Mouse (Mus musculus): ENCODE results near the gene Ccm2l. TPM values are rescaled to one million over a fixed set of nuclear protein-coding genes. Genes with fewer than 3 reads are reported as not detected.

Ccm2l gene
- total and polyA plus RNA-seq, 3 experiments = not detected

- TF ChIP-seq RCOR1 (IDR thresholded peaks at IDR 0.05; ENCODE audit: low read depth, low read length) (no peak), ZMIZ1 (IDR thresholded peaks at IDR 0.05; ENCODE audit: low read depth, low read length) (no peak)
Observed at GRCm38 (mm10) chr2:153108313-153109264, 42.8 kb downstream of the Ccm2l start, which contains the start of gene Hck (continued).

GRCm38 (mm10) chr2:153109596-153109995 is 43.8 kb downstream of the Ccm2l start:
- Histone ChIP-seq H3K36me3 (ENCODE audit: control insufficient read depth in 1 of 2, insufficient read depth in 2 of 2, low read length in 2 of 2) (no peaks in the 10 kb centered on the region), H3K27me3 (ENCODE audit: control insufficient read depth in 1 of 2, insufficient read depth in 2 of 2, low read length in 2 of 2) (peaks cover 4 to 14% of the 10 kb centered on the region in 2 experiments; a peak in 3 of 4 replicates), H3K9me3 (replicated peaks; ENCODE audit: insufficient read depth, low read length) (no peaks in the 10 kb centered on the region), H3K79me2 (ENCODE audit: control insufficient read depth, insufficient read depth, low read length, poor library complexity) (no peaks in the 10 kb centered on the region), H3K27ac (ENCODE audit: control insufficient read depth, low read depth, low read length) (no peak overlapping the region), H3K4me1 (ENCODE audit: control insufficient read depth in 1 of 2, insufficient read depth in 2 of 2, low read length in 2 of 2) (peaks cover 0 to under 1% of the 10 kb centered on the region in 2 experiments; a peak in 1 of 4 replicates), H3K9ac (ENCODE audit: control insufficient read depth, low read depth, low read length, poor library complexity, severe bottlenecking) (no peak overlapping the region), H3K4me3 (ENCODE audit: control insufficient read depth in 1 of 2, insufficient read depth in 1 of 2, low read depth in 2 of 2, low read length in 2 of 2) (no peak overlapping the region)
- TF ChIP-seq ZNF384 (IDR thresholded peaks at IDR 0.05; ENCODE audit: low read depth, low read length) = no peak
- TF ChIP-seq MAX (IDR thresholded peaks at IDR 0.05; ENCODE audit: low read length) = no peak
- no peak for TF ChIP-seq UBTF (IDR thresholded peaks at IDR 0.05; ENCODE audit: borderline replicate concordance, insufficient read depth, low read depth, low read length)
- TF ChIP-seq TBP (IDR thresholded peaks at IDR 0.05; ENCODE audit: low read depth, low read length) = no peak
- TF ChIP-seq CHD1 (IDR thresholded peaks at IDR 0.05; ENCODE audit: low read depth, low read length) = no peak
- no peak for TF ChIP-seq ZMIZ1 (IDR thresholded peaks at IDR 0.05; ENCODE audit: low read depth, low read length)
- TF ChIP-seq TCF12 (IDR thresholded peaks at IDR 0.05; ENCODE audit: low read depth, low read length) = no peak
- no peak for TF ChIP-seq POLR2A (IDR thresholded peaks at IDR 0.05; ENCODE audit: control insufficient read depth in 1 of 2, insufficient read depth in 1 of 2, low read depth in 1 of 2, low read length in 2 of 2, poor library complexity in 1 of 2)
- TF ChIP-seq JUND (IDR thresholded peaks at IDR 0.05; ENCODE audit: low read depth, low read length) = no peak
- no peak for TF ChIP-seq HCFC1 (IDR thresholded peaks at IDR 0.05; ENCODE audit: low read depth, low read length)
- no peak for TF ChIP-seq USF2 (IDR thresholded peaks at IDR 0.05; ENCODE audit: borderline replicate concordance in 1 of 2, insufficient read depth in 1 of 2, low read depth in 1 of 2, low read length in 2 of 2)
- no peak for TF ChIP-seq CHD2 (IDR thresholded peaks at IDR 0.05; ENCODE audit: low read length)
- no peak for TF ChIP-seq ELF1 (IDR thresholded peaks at IDR 0.05; ENCODE audit: low read depth, low read length)
- DNase-seq (ENCODE audit: low read depth, low spot score) = no peak

GRCm38 (mm10) chr2:153111298-153111697 is 45.5 kb downstream of the Ccm2l start:
- TF ChIP-seq ZNF384 (IDR thresholded peaks at IDR 0.05; ENCODE audit: low read depth, low read length) = no peak
- no peak for TF ChIP-seq HCFC1 (IDR thresholded peaks at IDR 0.05; ENCODE audit: low read depth, low read length)
- no peak for TF ChIP-seq ETS1 (IDR thresholded peaks at IDR 0.05; ENCODE audit: low read depth, low read length)
- TF ChIP-seq USF2 (IDR thresholded peaks at IDR 0.05; ENCODE audit: borderline replicate concordance in 1 of 2, insufficient read depth in 1 of 2, low read depth in 1 of 2, low read length in 2 of 2) = no peak
- TF ChIP-seq MAFK (IDR thresholded peaks at IDR 0.05; ENCODE audit: borderline replicate concordance, low read depth, low read length) = no peak
- no peak for TF ChIP-seq NELFE (IDR thresholded peaks at IDR 0.05; ENCODE audit: low read depth, low read length)
- no peak for TF ChIP-seq EP300 (IDR thresholded peaks at IDR 0.05; ENCODE audit: low read depth in 1 of 2, low read length in 2 of 2)
- no peak for TF ChIP-seq ZC3H11A (IDR thresholded peaks at IDR 0.05; ENCODE audit: low read depth, low read length)
- TF ChIP-seq BHLHE40 (IDR thresholded peaks at IDR 0.05; ENCODE audit: borderline replicate concordance, low read depth, low read length) = no peak
- TF ChIP-seq RCOR1 (IDR thresholded peaks at IDR 0.05; ENCODE audit: low read depth, low read length) = no peak
- TF ChIP-seq MAZ (IDR thresholded peaks at IDR 0.05; ENCODE audit: low read depth, low read length) = no peak
- TF ChIP-seq SIN3A (IDR thresholded peaks at IDR 0.05; ENCODE audit: low read length) = no peak
- TF ChIP-seq ZKSCAN1 (IDR thresholded peaks at IDR 0.05; ENCODE audit: low read depth, low read length) = no peak
- TF ChIP-seq TAL1 (IDR thresholded peaks at IDR 0.05; ENCODE audit: low read length) = no peak
- no peak for TF ChIP-seq NRF1 (IDR thresholded peaks at IDR 0.05; ENCODE audit: insufficient read depth, low read depth, low read length, poor library complexity, severe bottlenecking)
- H3K27ac ChIP-seq (ENCODE audit: control insufficient read depth, low read depth, low read length) = no peak overlapping the region
- no peaks in the 10 kb centered on the region for H3K9me3 ChIP-seq (replicated peaks; ENCODE audit: insufficient read depth, low read length)
- H3K4me3 ChIP-seq (ENCODE audit: control insufficient read depth in 1 of 2, insufficient read depth in 1 of 2, low read depth in 2 of 2, low read length in 2 of 2) = no peak overlapping the region
- no peaks in the 10 kb centered on the region for H3K79me2 ChIP-seq (ENCODE audit: control insufficient read depth, insufficient read depth, low read length, poor library complexity)
- no peak overlapping the region for H3K9ac ChIP-seq (ENCODE audit: control insufficient read depth, low read depth, low read length, poor library complexity, severe bottlenecking)
- H3K36me3 ChIP-seq (ENCODE audit: control insufficient read depth in 1 of 2, insufficient read depth in 2 of 2, low read length in 2 of 2) = peaks cover 0 to 12% of the 10 kb centered on the region in 2 experiments; a peak in 2 of 4 replicates
- no peak for DNase-seq (ENCODE audit: low read depth, low spot score)
- peaks cover 6 to 16% of the 10 kb centered on the region in 2 experiments for H3K4me1 ChIP-seq (ENCODE audit: control insufficient read depth in 1 of 2, insufficient read depth in 2 of 2, low read length in 2 of 2)
- H3K27me3 ChIP-seq (ENCODE audit: control insufficient read depth in 1 of 2, insufficient read depth in 2 of 2, low read length in 2 of 2) = peaks cover 4 to 14% of the 10 kb centered on the region in 2 experiments; a peak in 3 of 4 replicates
